ENCODE assay signal across 16 mouse cellular contexts in genomic region chr2:28504676-28505075, GRCm38 (mm10). TPM values are rescaled to one million over a fixed set of nuclear protein-coding genes. Genes with fewer than 3 reads are reported as not detected.
"Had no signal": no experiment of that assay in that cellular context is flagged by ENCODE, and none has a peak within 500 bp of the region (broad histone marks: within the 10 kb centered on the region; RNA-seq: fewer than 3 reads in every experiment).

No protein-coding gene starts in this region.

- H3K4me1 ChIP-seq: limb, embryonic 15.5 days; liver, embryonic 13.5 days; midbrain, embryonic 12.5 days; neural tube, embryonic 13.5 days had no signal

- H3K4me3 ChIP-seq: limb, embryonic 15.5 days; liver, embryonic 13.5 days; midbrain, embryonic 12.5 days; neural tube, embryonic 13.5 days had no signal

- H3K9ac ChIP-seq: limb, embryonic 15.5 days; liver, embryonic 13.5 days; midbrain, embryonic 12.5 days; neural tube, embryonic 13.5 days had no signal

- H3K27ac ChIP-seq: limb, embryonic 15.5 days; liver, embryonic 13.5 days; midbrain, embryonic 12.5 days; neural tube, embryonic 13.5 days; stomach, postnatal 0 days had no signal

- DNase-seq: kidney, adult 2 months; kidney, postnatal 36 days; layer of hippocampus, adult 9-11 months; layer of hippocampus, postnatal 36 days; liver, embryonic 13.5 days; lung, adult 18-20 months; retina, postnatal 1 day; right cerebral cortex, postnatal 14 days had no signal

- ATAC-seq: intestine, embryonic 16.5 days; midbrain, embryonic 16.5 days had no signal

- H3K9me3 ChIP-seq: limb, embryonic 15.5 days; liver, embryonic 13.5 days; midbrain, embryonic 12.5 days; neural tube, embryonic 13.5 days had no signal

- H3K4me2 ChIP-seq: limb, embryonic 15.5 days; liver, embryonic 13.5 days; midbrain, embryonic 12.5 days; neural tube, embryonic 13.5 days had no signal

- H3K36me3 ChIP-seq: limb, embryonic 15.5 days; liver, embryonic 13.5 days; midbrain, embryonic 12.5 days; neural tube, embryonic 13.5 days had no signal

- H3K27me3 ChIP-seq: limb, embryonic 15.5 days; midbrain, embryonic 12.5 days; neural tube, embryonic 13.5 days had no signal

RNA-seq across cellular contexts. Expression of gene Gm10134, which starts 1.2 kb away (rescaled TPM):
- polyA plus RNA-seq: limb, embryonic 11.5 days had no signal

RNA-seq across cellular contexts. Expression of gene Gbgt1, which starts 8.0 kb away (rescaled TPM):
- polyA plus RNA-seq: limb, embryonic 11.5 days had no signal

RNA-seq across cellular contexts. Expression of gene 1700007K13Rik, which starts 38.5 kb away (rescaled TPM):
- polyA plus RNA-seq: intestine, embryonic 16.5 days; liver, embryonic 13.5 days; small intestine, adult 2 months had no signal
